Mouse (Mus musculus): ENCODE data around the gene Ubl4b.

- no peak for TF ChIP-seq POLR2A (IDR thresholded peaks at IDR 0.05; ENCODE audit: insufficient read length, low read depth)
- TF ChIP-seq MAX (IDR thresholded peaks at IDR 0.05; ENCODE audit: low read depth) = no peak
- TF ChIP-seq TCF3 (IDR thresholded peaks at IDR 0.05; ENCODE audit: insufficient read length, low read depth) = no peak
- TF ChIP-seq USF1 (IDR thresholded peaks at IDR 0.05; ENCODE audit: low read depth) = no peak
These were observed 7.9 kb downstream of the Ubl4b start for GRCm38 (mm10) chr3:107546956-107547355.

Data from myocyte (in vitro differentiated cells).